Mouse (Mus musculus): ENCODE measurements around the gene Rccd1.

Gene Rccd1

DNA sequence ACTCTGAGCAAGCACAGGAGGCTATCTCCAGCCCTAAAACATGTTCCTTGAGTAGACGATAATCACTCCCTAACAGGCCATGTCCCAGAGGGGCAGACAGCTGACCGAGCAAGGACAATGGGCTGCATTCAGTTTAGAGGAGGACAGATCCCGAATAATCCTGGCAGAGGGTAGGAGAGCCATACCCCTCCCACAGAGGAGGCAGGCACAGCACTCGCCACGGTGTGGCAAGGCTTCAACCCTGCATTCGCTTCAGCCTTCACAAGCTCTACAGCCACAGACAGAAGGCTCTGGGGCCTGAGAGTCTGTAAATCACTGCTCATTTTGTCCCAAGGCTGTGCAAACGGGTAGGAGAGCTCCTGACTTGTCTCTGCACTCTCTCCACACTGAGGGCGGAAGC, 32.9 kb upstream of the Rccd1 start:
- TF ChIP-seq GATA4 (IDR thresholded peaks at IDR 0.05; ENCODE audit: insufficient replicate concordance, low read length), result no peak

GRCm38 (mm10) chr7:80356351-80356750, 32.1 kb upstream of the Rccd1 start:
- TF ChIP-seq GATA4 (IDR thresholded peaks at IDR 0.05; ENCODE audit: insufficient replicate concordance, low read length), result no peak

DNA sequence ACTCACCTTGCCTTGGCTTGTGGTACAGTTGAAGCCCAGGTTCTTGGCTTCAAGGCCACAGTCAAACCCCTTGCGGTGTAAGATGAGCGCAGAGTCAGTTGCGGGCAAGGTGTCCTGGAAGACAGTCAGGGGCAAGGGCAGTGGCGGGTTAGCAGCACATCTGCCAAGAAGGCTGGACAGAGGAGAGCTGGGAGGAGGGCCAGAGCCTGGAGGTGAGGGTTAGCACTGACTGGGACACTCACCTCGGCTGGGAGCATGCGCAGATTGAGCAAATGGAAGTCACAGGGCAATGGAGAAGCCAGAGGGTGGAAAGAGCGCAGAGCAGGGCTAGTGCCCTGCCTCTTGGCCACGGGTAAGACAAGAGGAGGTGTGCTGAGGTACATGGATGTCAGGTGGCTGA, 28.7 kb upstream of the Rccd1 start:
- no peak for TF ChIP-seq GATA4 (IDR thresholded peaks at IDR 0.05; ENCODE audit: insufficient replicate concordance, low read length)

GRCm38 (mm10) chr7:80350808-80351207, 26.6 kb upstream of the Rccd1 start:
- TF ChIP-seq GATA4 (IDR thresholded peaks at IDR 0.05; ENCODE audit: insufficient replicate concordance, low read length), result no peak

- TF ChIP-seq GATA4 (IDR thresholded peaks at IDR 0.05; ENCODE audit: insufficient replicate concordance, low read length), result no peak
Observed at GRCm38 (mm10) chr7:80347670-80348586, 23.7 kb upstream of the Rccd1 start.

DNA sequence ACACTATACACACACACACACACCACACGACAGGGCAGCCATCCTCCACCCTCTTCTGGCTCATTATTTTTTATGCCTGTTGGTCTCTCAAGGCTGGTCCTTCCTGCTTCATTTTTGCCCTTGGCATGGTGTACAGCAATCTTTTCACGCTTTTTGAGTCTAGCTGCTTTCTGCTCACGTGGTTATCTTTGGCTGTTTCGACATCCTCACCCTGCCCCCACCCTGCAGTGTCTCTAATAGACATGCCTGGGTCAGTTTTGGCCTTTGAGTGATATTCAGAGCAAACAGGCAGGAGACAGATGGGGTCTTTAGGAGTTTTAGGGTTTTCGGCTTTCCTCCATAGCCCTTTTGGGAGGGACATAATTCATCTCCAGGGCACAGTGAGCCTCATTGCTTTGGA, 22.6 kb upstream of the Rccd1 start:
- no peak for TF ChIP-seq GATA4 (IDR thresholded peaks at IDR 0.05; ENCODE audit: insufficient replicate concordance, low read length)

GRCm38 (mm10) chr7:80346173-80346572, 21.9 kb upstream of the Rccd1 start:
- no peak for TF ChIP-seq GATA4 (IDR thresholded peaks at IDR 0.05; ENCODE audit: insufficient replicate concordance, low read length)

DNA sequence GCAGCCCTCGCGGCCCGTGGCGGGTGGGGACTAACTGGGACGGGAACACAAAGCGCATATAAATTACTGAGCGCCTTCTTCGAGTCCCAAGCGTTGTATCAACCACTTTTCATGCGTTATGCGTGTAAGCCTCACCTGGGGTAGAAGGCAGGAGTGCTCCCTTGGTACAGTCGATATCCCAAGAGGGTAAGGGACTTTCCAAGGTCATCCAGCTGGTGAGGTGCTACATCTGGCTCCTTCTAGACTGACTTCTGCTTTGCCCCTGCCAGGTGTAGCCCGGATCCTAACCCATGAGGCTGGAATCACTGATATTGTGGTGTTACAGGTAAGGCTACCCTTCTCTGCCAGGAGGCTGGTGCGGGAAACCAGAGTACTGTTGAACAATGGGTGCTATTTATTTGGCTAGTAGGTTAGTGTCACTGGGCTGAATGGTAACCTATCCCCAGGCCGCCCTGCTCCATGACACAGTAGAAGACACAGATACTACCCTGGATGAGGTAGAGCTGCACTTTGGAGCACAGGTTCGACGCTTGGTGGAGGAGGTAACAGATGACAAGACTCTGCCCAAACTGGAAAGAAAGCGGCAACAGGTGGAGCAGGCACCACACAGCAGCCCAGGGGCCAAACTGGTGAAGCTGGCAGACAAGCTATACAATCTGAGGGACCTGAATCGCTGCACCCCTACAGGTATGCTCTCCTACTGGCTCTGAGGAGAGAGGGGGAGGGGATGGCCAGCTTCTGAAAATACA, 19.2 kb upstream of the Rccd1 start:
- TF ChIP-seq GATA4 (IDR thresholded peaks at IDR 0.05; ENCODE audit: insufficient replicate concordance, low read length), result no peak

GRCm38 (mm10) chr7:80342858-80343257, 18.6 kb upstream of the Rccd1 start, which contains the start of gene Hddc3:
Gene Hddc3 (plus strand): TSS chr7:80343104.
- TF ChIP-seq GATA4 (IDR thresholded peaks at IDR 0.05; ENCODE audit: insufficient replicate concordance, low read length), result no peak

GRCm38 (mm10) chr7:80341793-80342192, 17.5 kb upstream of the Rccd1 start:
- TF ChIP-seq GATA4 (IDR thresholded peaks at IDR 0.05; ENCODE audit: insufficient replicate concordance, low read length), result no peak

- TF ChIP-seq GATA4 (IDR thresholded peaks at IDR 0.05; ENCODE audit: insufficient replicate concordance, low read length), result no peak
Observed at GRCm38 (mm10) chr7:80340793-80341192, 16.5 kb upstream of the Rccd1 start, which contains the start of gene Unc45a. Gene Unc45a (minus strand): TSS chr7:80341005.

GRCm38 (mm10) chr7:80339793-80340628, 15.8 kb upstream of the Rccd1 start:
- no peak for TF ChIP-seq GATA4 (IDR thresholded peaks at IDR 0.05; ENCODE audit: insufficient replicate concordance, low read length)

- TF ChIP-seq GATA4 (IDR thresholded peaks at IDR 0.05; ENCODE audit: insufficient replicate concordance, low read length), result no peak
Observed at GRCm38 (mm10) chr7:80339371-80339770, 15.1 kb upstream of the Rccd1 start.

DNA sequence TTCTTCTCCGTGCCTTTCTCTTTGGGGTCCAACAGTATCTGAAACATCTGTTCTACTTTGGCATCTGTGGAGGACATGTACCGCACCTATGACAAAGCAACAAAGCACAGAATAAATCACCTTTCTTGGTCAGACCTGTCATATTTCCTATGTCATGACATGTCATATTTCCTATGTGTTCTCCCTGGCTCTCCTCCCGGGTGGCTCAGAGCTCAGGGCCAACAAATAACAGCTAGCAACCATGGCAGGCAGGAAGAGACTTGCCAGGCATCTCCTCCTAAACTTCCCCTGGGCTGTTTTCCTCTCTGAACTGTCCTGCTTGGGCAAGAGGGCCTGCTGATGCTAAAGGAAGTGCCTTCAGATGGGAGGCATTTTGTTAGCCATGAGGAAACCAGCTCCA, 12.7 kb upstream of the Rccd1 start:
- no peak for TF ChIP-seq GATA4 (IDR thresholded peaks at IDR 0.05; ENCODE audit: insufficient replicate concordance, low read length)

DNA sequence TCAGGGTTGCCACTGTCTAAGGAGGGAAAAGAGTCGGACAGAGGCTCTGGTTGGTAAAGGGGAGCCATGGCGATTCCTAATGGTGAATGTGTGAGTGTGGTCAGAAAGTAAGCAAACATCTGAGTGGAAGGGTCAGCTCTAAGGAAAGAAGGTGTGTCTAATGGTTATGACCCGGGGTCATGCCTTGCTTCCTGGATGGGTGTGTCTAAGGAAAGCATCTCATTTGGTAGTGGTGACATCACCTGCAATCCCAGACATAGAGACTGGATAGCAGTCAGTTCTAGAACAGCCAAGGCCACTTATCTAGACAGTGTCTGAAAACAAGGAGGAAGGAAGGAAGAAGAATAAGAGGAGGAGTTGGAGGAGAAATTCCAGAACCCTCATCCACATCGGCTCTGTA, 10.6 kb upstream of the Rccd1 start:
- no peak for TF ChIP-seq GATA4 (IDR thresholded peaks at IDR 0.05; ENCODE audit: insufficient replicate concordance, low read length)

Measured in liver, adult (tissue).